Mouse (Mus musculus) stomach, postnatal 0 days (tissue): ENCODE measurements around the gene Col23a1. TPM values are rescaled to one million over a fixed set of nuclear protein-coding genes. Genes with fewer than 3 reads are reported as not detected.
A peak's percentile ranks its signal among the peaks of the same experiment; 100 is the strongest.

Source experiments
- ATAC-seq: fragments of 200-750 bp; cut with Nextera tagmentation; 2 replicates; pipeline ENCODE4 v1.8.0; 2017; ENCODE audit not compliant: low FRiP score, low TSS enrichment
- DNase-seq: peaks from one replicate; pipeline ENCODE4 v3.0.0-alpha.2; 2016; ENCODE audit warnings: low spot score
- H3K27ac ChIP-seq: fragments of 300-500 bp; sonication (generic); replicated peaks from 2 replicates; pipeline ENCODE4 v1.5.1; 2014; ENCODE audit warnings: mild to moderate bottlenecking, control low read depth
- H3K27me3 ChIP-seq: fragments of 300-500 bp; sonication (generic); 2 replicates; pipeline ENCODE4 v1.6.1; 2014; ENCODE audit warnings: low read length; ENCODE audit not compliant: control insufficient read depth, insufficient read depth
- H3K36me3 ChIP-seq: fragments of 300-500 bp; sonication (generic); 2 replicates; pipeline ENCODE4 v1.6.1; 2014; ENCODE audit warnings: low read length, mixed read lengths; ENCODE audit not compliant: control insufficient read depth, insufficient read depth
- H3K4me1 ChIP-seq: fragments of 300-500 bp; sonication (generic); replicated peaks from 2 replicates; pipeline ENCODE4 v1.6.1; 2014; ENCODE audit warnings: antibody characterized with exemption; ENCODE audit not compliant: control insufficient read depth, insufficient read depth
- H3K4me2 ChIP-seq: fragments of 300-500 bp; sonication (generic); replicated peaks from 2 replicates; pipeline ENCODE4 v1.6.1; 2014; ENCODE audit warnings: low read depth, mild to moderate bottlenecking, control low read depth, moderate library complexity
- H3K4me3 ChIP-seq: fragments of 300-500 bp; sonication (generic); 2 replicates; pipeline ENCODE4 v1.5.1; 2014; ENCODE audit warnings: low read depth, low read length, control low read depth
- H3K9ac ChIP-seq: fragments of 300-500 bp; sonication (generic); 2 replicates; pipeline ENCODE4 v1.6.1; 2014; ENCODE audit warnings: mild to moderate bottlenecking, low read length, control low read depth, mixed read lengths
- H3K9me3 ChIP-seq: fragments of 300-500 bp; sonication (generic); 2 replicates; pipeline ENCODE4 v1.6.1; 2016; ENCODE audit warnings: low read length; ENCODE audit not compliant: control insufficient read depth
- CTCF ChIP-seq: IDR thresholded peaks from 2 replicates; pipeline ENCODE4 v1.5.1; 2016; ENCODE audit warnings: antibody characterized with exemption, low read depth, mild to moderate bottlenecking, moderate library complexity
- EP300 ChIP-seq: optimal IDR thresholded peaks from 2 replicates; pipeline ENCODE3; 2016; ENCODE audit warnings: antibody characterized with exemption
- WGBS: fragments of 180-500 bp; shearing (Covaris S2); extraction: QIAGEN DNeasy Blood & Tissue Kit; methylation state at CpG from one replicate; pipeline ENCODE4 v1.1.7; 2014; 5-methylcytosine and 5-hydroxymethylcytosine counted together
- polyA plus RNA-seq: library from polyadenylated mRNA; unstranded; fragments of >200 nt; fragmentation: Nextera tagmentation; extraction: Ambion mirVana; gene quantifications from 2 replicates; pipeline ENCODE4 v1.2.1, GENCODE M21; 2015

The Col23a1 gene
- polyA plus RNA-seq, 1 experiment from 2014 or later, result 2.5 TPM

- 77% methylated on average over 8 of the region's 8 CpGs for WGBS
- H3K4me3 ChIP-seq, result no peak overlapping the region
- ATAC-seq (no peak), DNase-seq (no peak)
- no peaks in the 10 kb centered on the region for H3K4me1 ChIP-seq
- H3K4me2 ChIP-seq, result no peak overlapping the region
- H3K27me3 ChIP-seq, result no peaks in the 10 kb centered on the region
- no peaks in the 10 kb centered on the region for H3K36me3 ChIP-seq
- H3K9me3 ChIP-seq, result no peaks in the 10 kb centered on the region
- no peak overlapping the region for H3K27ac ChIP-seq
- TF ChIP-seq CTCF (no peak), EP300 (no peak)
- H3K9ac ChIP-seq, result no peak overlapping the region
These were observed 22.1 kb downstream of the Col23a1 start for GRCm38 (mm10) chr11:51311846-51312245.

DNA sequence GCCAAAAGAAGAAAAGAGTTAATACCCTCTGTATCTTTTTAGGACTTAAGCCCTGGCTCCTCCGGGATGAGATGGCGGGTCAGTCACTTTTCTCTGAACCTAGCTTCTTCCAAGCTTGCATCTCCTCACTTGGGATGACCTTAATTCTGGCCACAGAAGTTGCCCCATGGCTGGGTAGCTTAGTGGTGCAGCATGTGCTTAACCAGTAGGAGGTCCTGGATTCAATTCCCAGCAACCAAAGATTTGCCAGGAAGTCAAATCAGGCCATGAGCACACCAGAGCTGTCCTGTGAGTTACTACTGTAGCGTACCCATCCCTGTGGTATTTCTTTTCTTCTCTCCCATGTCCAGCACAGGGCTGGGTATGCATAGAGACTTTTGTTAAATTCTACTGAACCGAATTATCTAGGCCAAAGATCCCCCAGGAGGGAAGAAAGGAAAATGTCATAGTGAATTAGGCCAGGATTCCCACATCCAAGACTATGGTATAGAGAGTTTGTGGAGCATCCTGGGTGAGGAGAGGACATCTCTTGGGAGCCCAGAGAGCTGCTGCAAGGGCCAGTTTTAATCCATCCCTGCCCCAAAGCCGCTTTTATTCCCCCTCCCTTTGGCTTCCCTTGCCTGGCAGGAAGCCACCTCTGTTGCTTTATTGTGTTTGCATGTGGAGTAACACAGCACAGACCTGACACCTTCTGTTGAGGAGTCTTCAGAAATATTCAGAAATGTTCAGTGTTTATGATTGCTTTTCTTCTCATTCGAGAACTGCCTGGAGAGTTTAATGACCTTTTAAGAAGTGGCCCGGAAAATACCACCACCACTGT lies 26.5 kb downstream of the Col23a1 start:
- Histone ChIP-seq H3K27me3 (no peaks in the 10 kb centered on the region), H3K36me3 (no peaks in the 10 kb centered on the region), H3K4me1 (no peaks in the 10 kb centered on the region), H3K4me2 (no peak overlapping the region), H3K4me3 (no peak overlapping the region), H3K9me3 (no peaks in the 10 kb centered on the region), H3K9ac (no peak overlapping the region), H3K27ac (no peak overlapping the region)
- WGBS, result 80% methylated on average over 7 of the region's 7 CpGs
- DNase-seq (no peak), ATAC-seq (no peak)
- no peak for TF ChIP-seq EP300
- TF ChIP-seq CTCF, result no peak

DNA sequence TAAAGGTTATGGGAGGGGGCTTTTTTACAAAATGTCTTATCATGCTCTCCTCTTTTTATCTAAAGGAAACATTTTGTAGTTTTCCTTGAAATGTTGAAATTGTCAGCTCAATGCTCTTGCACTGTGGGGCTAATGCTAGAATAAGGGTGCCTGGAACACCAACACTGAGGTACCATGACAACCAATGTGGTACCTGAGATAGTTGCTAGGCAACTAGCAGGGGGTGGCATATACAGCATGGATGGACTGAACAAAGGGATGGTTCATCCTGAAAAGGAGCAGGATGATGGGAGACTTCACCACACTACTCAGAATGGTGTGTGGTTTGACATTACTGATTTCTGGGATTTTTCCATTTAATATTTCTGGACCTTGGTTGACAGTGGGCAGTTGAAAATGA lies 30.9 kb downstream of the Col23a1 start:
- H3K9ac ChIP-seq, result no peak overlapping the region
- DNase-seq, result no peak
- H3K36me3 ChIP-seq, result no peaks in the 10 kb centered on the region
- no peaks in the 10 kb centered on the region for H3K9me3 ChIP-seq
- no peaks in the 10 kb centered on the region for H3K27me3 ChIP-seq
- ATAC-seq, result no peak
- no peak overlapping the region for H3K4me3 ChIP-seq
- H3K4me2 ChIP-seq, result no peak overlapping the region
- H3K4me1 ChIP-seq, result no peaks in the 10 kb centered on the region
- TF ChIP-seq EP300 (no peak), CTCF (no peak)
- no peak overlapping the region for H3K27ac ChIP-seq

DNA sequence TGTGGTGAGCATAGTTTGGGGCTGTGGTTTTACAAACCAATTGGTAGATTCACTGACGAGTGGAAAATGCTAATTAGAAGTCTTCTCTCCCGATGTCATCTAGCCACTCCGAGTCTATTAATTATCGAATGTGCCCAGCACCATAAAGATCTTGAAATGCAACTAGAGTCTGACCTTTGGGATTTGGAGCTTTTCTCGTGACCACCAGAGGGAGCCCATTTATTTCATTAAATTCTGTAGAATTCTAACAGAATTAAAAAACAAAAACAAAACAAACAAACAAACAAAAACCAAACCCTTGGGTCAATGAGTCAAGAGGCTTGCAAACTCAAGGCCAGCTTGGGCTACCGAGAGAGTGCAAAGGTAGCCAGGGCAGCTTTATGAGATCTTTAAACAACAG lies 37.2 kb downstream of the Col23a1 start:
- WGBS, result 66% methylated on average over 6 of the region's 6 CpGs
- no peaks in the 10 kb centered on the region for H3K9me3 ChIP-seq
- TF ChIP-seq EP300, result no peak
- peak; percentile 63 for TF ChIP-seq CTCF
- DNase-seq (no peak), ATAC-seq (no peak)
- H3K27me3 ChIP-seq, result no peaks in the 10 kb centered on the region
- H3K36me3 ChIP-seq, result no peaks in the 10 kb centered on the region
- H3K4me1 ChIP-seq, result no peaks in the 10 kb centered on the region
- H3K4me2 ChIP-seq, result no peak overlapping the region
- no peak overlapping the region for H3K9ac ChIP-seq
- no peak overlapping the region for H3K4me3 ChIP-seq
- no peak overlapping the region for H3K27ac ChIP-seq

DNA sequence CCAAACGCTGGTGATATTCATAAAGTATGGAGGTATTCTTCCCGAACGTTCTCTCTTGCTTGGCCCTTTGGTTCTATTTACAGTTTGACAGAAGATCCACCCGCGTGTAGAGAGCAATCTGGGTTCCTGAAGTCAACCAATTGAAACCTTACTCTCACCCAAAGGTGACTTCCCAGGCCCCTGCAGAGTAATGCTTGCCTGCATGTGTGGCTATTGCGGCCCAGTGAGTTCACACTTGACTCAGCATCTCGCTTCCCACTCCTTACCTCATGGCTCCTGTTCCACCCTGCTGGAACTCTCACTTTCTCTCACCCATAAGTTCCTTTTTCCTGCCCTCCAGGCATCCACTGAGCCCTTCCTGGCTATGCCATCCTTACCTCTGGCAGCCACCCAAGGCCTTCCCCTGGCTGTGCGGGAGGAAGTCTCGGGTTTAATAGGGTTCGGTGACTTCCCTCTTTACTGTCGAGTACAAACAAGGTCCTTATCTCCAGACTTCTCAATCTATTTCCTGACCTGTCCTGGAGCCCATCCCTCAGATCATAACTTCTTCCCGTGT lies 38.7 kb downstream of the Col23a1 start:
- DNase-seq (no peak), ATAC-seq (no peak)
- Histone ChIP-seq H3K27ac (no peak overlapping the region), H3K4me2 (no peak overlapping the region), H3K9ac (no peak overlapping the region), H3K36me3 (no peaks in the 10 kb centered on the region), H3K9me3 (no peaks in the 10 kb centered on the region), H3K4me1 (no peaks in the 10 kb centered on the region), H3K4me3 (no peak overlapping the region), H3K27me3 (no peaks in the 10 kb centered on the region)
- WGBS, result 81% methylated on average over 12 of the region's 12 CpGs
- no peak for TF ChIP-seq EP300
- no peak for TF ChIP-seq CTCF
